Mouse (Mus musculus) B cell, adult 62 days (primary cell): Measurements from ENCODE around the gene Gm7138. TPM values are rescaled to one million over a fixed set of nuclear protein-coding genes. Genes with fewer than 3 reads are reported as not detected.

Source experiments
- total RNA-seq: library from RNA; stranded (reverse); gene quantifications from 4 replicates; pipeline ENCODE4 v1.2.4, GENCODE M21; 2023

Gene Gm7138
- total RNA-seq: not detected in 4 replicates

GRCm38 (mm10) chr10:77776844-77777243 lies at the start of gene Gm7138:
Gene Gm7138 (minus strand): TSS chr10:77776944.

DNA sequence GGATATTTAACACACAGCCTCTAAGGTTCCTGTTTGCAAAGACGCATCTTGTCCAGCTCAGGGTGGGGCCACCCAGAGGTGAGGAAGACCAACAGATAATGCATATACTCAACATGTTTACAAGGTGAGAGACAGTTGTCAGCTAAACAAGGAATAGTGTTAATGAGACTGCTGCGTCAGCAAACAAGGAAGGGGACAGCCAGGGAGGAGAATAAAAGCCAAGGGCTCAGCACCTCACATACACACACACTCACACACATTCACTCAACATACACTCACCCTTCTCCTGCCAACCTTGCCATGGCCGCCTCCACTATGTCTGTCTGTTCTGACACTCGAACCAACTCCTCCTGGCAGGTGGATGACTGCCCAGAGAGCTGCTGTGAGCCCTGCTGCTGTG lies 37.6 kb upstream of the Gm7138 start, which contains the start of gene Gm2696:
Gene Gm2696, plus strand, starts transcription at position 301 of the 400 bp plus-strand sequence.

GRCm38 (mm10) chr10:77811743-77812142 lies 35.0 kb upstream of the Gm7138 start, which contains the start of gene Gm9507:
Gene Gm9507 (minus strand): TSS chr10:77811843.

DNA sequence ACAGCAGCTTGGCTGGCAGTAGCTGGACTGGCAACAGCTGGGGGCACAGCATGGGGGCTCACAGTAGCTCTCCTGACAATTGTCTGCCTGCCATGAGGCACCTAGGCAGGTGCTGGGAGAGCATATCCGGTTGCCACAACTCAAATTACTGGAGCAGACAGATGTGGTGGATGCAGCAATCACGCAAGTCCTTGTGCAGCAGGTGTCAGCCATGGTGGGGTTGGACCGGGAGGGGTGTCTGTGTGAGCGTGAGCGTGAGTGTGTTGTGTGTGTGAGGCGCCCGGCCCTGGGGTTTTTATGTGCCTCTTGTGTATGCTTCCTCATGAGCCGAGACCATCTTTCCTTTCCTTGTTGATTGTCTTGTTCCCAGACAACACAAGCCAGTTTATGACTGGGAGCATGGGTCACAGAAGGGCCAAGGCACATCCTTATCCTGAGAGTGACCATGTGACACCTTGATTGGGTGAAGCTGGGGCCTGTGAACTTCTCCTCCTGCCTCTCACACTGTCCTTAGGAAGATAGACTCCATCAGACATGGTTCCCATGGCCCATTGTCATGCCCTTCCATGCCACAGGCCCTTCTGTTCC lies 22.3 kb upstream of the Gm7138 start, which contains the start of gene Gm19668:
Gene Gm19668, minus strand, starts transcription at position 213 of the 588 bp plus-strand sequence.

GRCm38 (mm10) chr10:77794976-77795375 lies 18.2 kb upstream of the Gm7138 start, which contains the start of gene Gm9639:
Gene Gm9639 (minus strand): TSS chr10:77795076.

GRCm38 (mm10) chr10:77787876-77788275 lies 11.1 kb upstream of the Gm7138 start, which contains the start of gene Gm7137:
Gene Gm7137 (minus strand): TSS chr10:77788200.

GRCm38 (mm10) chr10:77782442-77782841 lies 5.7 kb upstream of the Gm7138 start, which contains the start of gene Gm3250:
Gene Gm3250 (minus strand): TSS chr10:77782542.

GRCm38 (mm10) chr10:77771225-77771624 lies 5.5 kb downstream of the Gm7138 start, which contains the start of gene Gm3238:
Gene Gm3238 (minus strand): TSS chr10:77771325.

GRCm38 (mm10) chr10:77759582-77759981 lies 17.2 kb downstream of the Gm7138 start, which contains the start of gene Gm3233:
Gene Gm3233 (minus strand): TSS chr10:77759682.

GRCm38 (mm10) chr10:77751254-77751653 lies 25.5 kb downstream of the Gm7138 start, which contains the start of gene Gm9736:
Gene Gm9736 (minus strand): TSS chr10:77751354.

DNA sequence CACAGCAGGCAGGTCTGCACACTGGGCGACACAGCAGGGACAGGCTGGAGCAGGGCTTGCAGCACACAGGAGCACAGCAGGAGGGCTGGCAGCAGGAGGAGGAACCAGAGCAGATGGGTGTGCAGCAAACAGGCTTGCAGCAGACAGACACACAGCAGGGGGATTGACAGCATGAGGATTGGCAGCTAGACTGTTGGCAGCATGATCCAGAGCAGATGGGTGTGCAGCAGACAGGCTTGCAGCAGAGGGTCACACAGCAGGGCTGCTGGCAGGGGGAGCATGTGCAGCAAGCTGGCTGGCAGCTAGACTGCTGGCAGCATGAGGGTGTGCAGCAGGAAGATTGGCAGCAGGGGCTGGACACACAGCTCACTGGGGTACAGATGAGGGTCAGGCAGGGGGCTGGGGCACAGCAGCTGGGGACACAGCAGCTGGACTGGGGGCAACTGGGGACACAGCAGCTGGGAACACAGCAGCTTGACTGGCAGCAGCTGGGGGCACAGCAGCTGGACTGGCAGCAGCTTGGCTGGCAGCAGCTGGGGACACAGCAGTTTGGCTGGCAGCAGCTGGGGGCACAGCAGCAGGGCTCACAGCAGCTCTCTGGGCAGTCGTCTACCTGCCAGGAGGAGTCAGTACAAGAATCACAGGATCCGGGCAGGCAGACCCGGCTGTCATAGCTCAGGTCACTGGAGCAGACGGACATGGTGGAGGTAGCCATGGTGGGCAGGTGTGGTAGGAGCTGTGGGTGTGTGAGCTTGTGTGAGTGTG lies 34.6 kb downstream of the Gm7138 start, which contains the start of gene Gm18596:
Gene Gm18596, minus strand, starts transcription at position 715 of the 765 bp plus-strand sequence.

Other genes with a start within 250 kb of the Gm7138 start
- 74.3 to 78.8 TPM (median 76.3 TPM) in 4 replicates for gene Itgb2, start 246.7 kb downstream of the Gm7138 start, total RNA-seq
- 68.7 to 88.1 TPM (median 80.3 TPM) in 4 replicates for gene Pttg1ip, start 195.2 kb downstream of the Gm7138 start, total RNA-seq
- 59.3 to 66.2 TPM (median 61.2 TPM) in 4 replicates for gene Sumo3, start 170.8 kb downstream of the Gm7138 start, total RNA-seq
- 3.8 TPM in 1 of 4 replicates, not detected in the others for gene Gm49325, start 170.7 kb downstream of the Gm7138 start, total RNA-seq
- 36.7 to 55.5 TPM (median 43.1 TPM) in 4 replicates for gene Ube2g2, start 154.7 kb downstream of the Gm7138 start, total RNA-seq
- gene Tspear, start 90.4 kb downstream of the Gm7138 start, total RNA-seq: 3.3 to 4.2 TPM (median 3.7 TPM) in 4 replicates
- gene Gm19402, start 86.2 kb downstream of the Gm7138 start, total RNA-seq: not detected in 4 replicates
- gene Gm9508, start 79.7 kb downstream of the Gm7138 start, total RNA-seq: not detected in 4 replicates
- gene Gm10272, start 70.3 kb downstream of the Gm7138 start, total RNA-seq: not detected in 4 replicates
- not detected in 4 replicates for gene Gm10024, start 65.5 kb downstream of the Gm7138 start, total RNA-seq
- not detected in 4 replicates for gene Gm10142, start 61.1 kb downstream of the Gm7138 start, total RNA-seq
- not detected in 4 replicates for gene Krtap12-1, start 56.3 kb downstream of the Gm7138 start, total RNA-seq
- not detected in 4 replicates for gene Gm10100, start 50.5 kb downstream of the Gm7138 start, total RNA-seq
- gene Gm18596, start 34.3 kb downstream of the Gm7138 start, total RNA-seq: not detected in 4 replicates
- not detected in 4 replicates for gene Gm9736, start 25.6 kb downstream of the Gm7138 start, total RNA-seq
- gene Gm3233, start 17.3 kb downstream of the Gm7138 start, total RNA-seq: not detected in 4 replicates
- gene Gm3238, start 5.6 kb downstream of the Gm7138 start, total RNA-seq: not detected in 4 replicates
- not detected in 4 replicates for gene Gm3250, start 5.6 kb upstream of the Gm7138 start, total RNA-seq
- not detected in 4 replicates for gene Gm7137, start 11.3 kb upstream of the Gm7138 start, total RNA-seq
- not detected in 4 replicates for gene Gm9639, start 18.1 kb upstream of the Gm7138 start, total RNA-seq
- gene Gm19668, start 22.2 kb upstream of the Gm7138 start, total RNA-seq: not detected in 4 replicates
- gene Gm9507, start 34.9 kb upstream of the Gm7138 start, total RNA-seq: not detected in 4 replicates
- gene Gm2696, start 37.7 kb upstream of the Gm7138 start, total RNA-seq: not detected in 4 replicates
- not detected in 4 replicates for gene Krtap10-4, start 50.2 kb upstream of the Gm7138 start, total RNA-seq
- not detected in 4 replicates for gene Krtap10-10, start 59.0 kb upstream of the Gm7138 start, total RNA-seq
- not detected in 4 replicates for gene Gm36176, start 69.9 kb upstream of the Gm7138 start, total RNA-seq
- not detected in 4 replicates for gene Gm10318, start 75.9 kb upstream of the Gm7138 start, total RNA-seq
- not detected in 4 replicates for gene Gm3285, start 85.0 kb upstream of the Gm7138 start, total RNA-seq
- gene Lrrc3, start 125.6 kb upstream of the Gm7138 start, total RNA-seq: 0.16 to 0.27 TPM in 2 of 4 replicates, not detected in the others
- gene Trpm2, start 193.6 kb upstream of the Gm7138 start, total RNA-seq: 21.4 to 30.7 TPM (median 24.9 TPM) in 4 replicates
- gene 1810043G02Rik, start 201.6 kb upstream of the Gm7138 start, total RNA-seq: 7.4 to 12.6 TPM (median 10.7 TPM) in 4 replicates
- 76.6 to 97.0 TPM (median 84.3 TPM) in 4 replicates for gene Pfkl, start 233.1 kb upstream of the Gm7138 start, total RNA-seq